Mouse (Mus musculus) granulocyte monocyte progenitor cell, adult 5-6 weeks (primary cell): ENCODE data around the gene Mrps21. TPM values are rescaled to one million over a fixed set of nuclear protein-coding genes. Genes with fewer than 3 reads are reported as not detected.

ENCODE experiments used
- ATAC-seq: replicated peaks from 2 replicates; pipeline ENCODE4 v1.8.0; 2016; ENCODE audit warnings: mild to moderate bottlenecking, moderate TSS enrichment, inconsistent platforms; ENCODE audit not compliant: poor library complexity, severe bottlenecking
- total RNA-seq, 2 experiments: library from RNA; stranded (forward) in 1 of 2; stranded (reverse) in 1 of 2; fragments of 200-712, 200-1000 nt in 1 of 2; fragments of >200 nt in 1 of 2; fragmentation: Nextera tagmentation in 1 of 2; gene quantifications; 2 replicates each; pipeline ENCODE4 v1.2.3; 2014 to 2017

Mrps21 gene
- total RNA-seq, 2 experiments from 2014 or later = 187 to 431 TPM

- no peak for ATAC-seq
Observed at GRCm38 (mm10) chr3:95856115-95856514, 15.2 kb downstream of the Mrps21 start.

GRCm38 (mm10) chr3:95855502-95856089 lies 15.7 kb downstream of the Mrps21 start, which contains the start of gene Prpf3:
Gene Prpf3 (minus strand): TSS chr3:95855885.
- peak; percentile 99 for ATAC-seq

GRCm38 (mm10) chr3:95851317-95851716 lies 20.0 kb downstream of the Mrps21 start:
- ATAC-seq = no peak

- no peak for ATAC-seq
Observed at GRCm38 (mm10) chr3:95850611-95851010, 20.7 kb downstream of the Mrps21 start.

GRCm38 (mm10) chr3:95842503-95843214 lies 28.7 kb downstream of the Mrps21 start:
- no peak for ATAC-seq

- ATAC-seq = no peak
Observed at GRCm38 (mm10) chr3:95839250-95839649, 32.1 kb downstream of the Mrps21 start.

- ATAC-seq = no peak
Observed at GRCm38 (mm10) chr3:95829053-95829452, 42.3 kb downstream of the Mrps21 start.

GRCm38 (mm10) chr3:95826275-95826674 lies 45.0 kb downstream of the Mrps21 start:
- ATAC-seq = no peak

GRCm38 (mm10) chr3:95820046-95821010 lies 51.0 kb downstream of the Mrps21 start:
- ATAC-seq = no peak

- ATAC-seq = peak; percentile 88
Observed at GRCm38 (mm10) chr3:95819351-95819985, 51.9 kb downstream of the Mrps21 start.

GRCm38 (mm10) chr3:95818571-95819288 lies 52.6 kb downstream of the Mrps21 start, which contains the start of gene Rprd2:
Gene Rprd2 (minus strand): TSS chr3:95818863.
- ATAC-seq = peak; percentile 35

- ATAC-seq = peak; percentile 4; the same call in 1 of the 2 replicates
Observed at GRCm38 (mm10) chr3:95818026-95818511, 53.2 kb downstream of the Mrps21 start.

- ATAC-seq = peak; percentile 57
Observed at GRCm38 (mm10) chr3:95816681-95817080, 54.6 kb downstream of the Mrps21 start.

Other genes starting within 250 kb of the Mrps21 start
- 44.2 and 44.3 TPM in 2 replicates for gene Ensa, start 246.5 kb downstream of the Mrps21 start, total RNA-seq (2014; fragmentation: Nextera tagmentation)
- gene Ensa, start 246.5 kb downstream of the Mrps21 start, total RNA-seq (2017) = 47.7 and 63.0 TPM in 2 replicates
- gene Mcl1, start 212.7 kb downstream of the Mrps21 start, total RNA-seq (2014; fragmentation: Nextera tagmentation) = 88.5 and 94.4 TPM in 2 replicates
- 123 and 124 TPM in 2 replicates for gene Mcl1, start 212.7 kb downstream of the Mrps21 start, total RNA-seq (2017)
- 0.23 and 1.4 TPM in 2 replicates for gene Adamtsl4, start 183.6 kb downstream of the Mrps21 start, total RNA-seq (2014; fragmentation: Nextera tagmentation)
- 0.17 TPM in 1 of 2 replicates, not detected in the other for gene Adamtsl4, start 183.6 kb downstream of the Mrps21 start, total RNA-seq (2017)
- 5.6 and 10.4 TPM in 2 replicates for gene Ecm1, start 131.9 kb downstream of the Mrps21 start, total RNA-seq (2014; fragmentation: Nextera tagmentation)
- 0.30 TPM in 1 of 2 replicates, not detected in the other for gene Ecm1, start 131.9 kb downstream of the Mrps21 start, total RNA-seq (2017)
- 63.0 and 69.1 TPM in 2 replicates for gene Tars2, start 111.3 kb downstream of the Mrps21 start, total RNA-seq (2014; fragmentation: Nextera tagmentation)
- 47.6 and 53.2 TPM in 2 replicates for gene Tars2, start 111.3 kb downstream of the Mrps21 start, total RNA-seq (2017)
- gene Rprd2, start 52.7 kb downstream of the Mrps21 start, total RNA-seq (2014; fragmentation: Nextera tagmentation) = 56.0 and 56.8 TPM in 2 replicates
- gene Rprd2, start 52.7 kb downstream of the Mrps21 start, total RNA-seq (2017) = 17.5 and 23.8 TPM in 2 replicates
- 49.6 and 60.8 TPM in 2 replicates for gene Prpf3, start 15.6 kb downstream of the Mrps21 start, total RNA-seq (2014; fragmentation: Nextera tagmentation)
- 35.9 and 45.7 TPM in 2 replicates for gene Prpf3, start 15.6 kb downstream of the Mrps21 start, total RNA-seq (2017)
- 2.6 and 4.6 TPM in 2 replicates for gene Ciart, start 10.7 kb upstream of the Mrps21 start, total RNA-seq (2014; fragmentation: Nextera tagmentation)
- 0.90 and 4.0 TPM in 2 replicates for gene Ciart, start 10.7 kb upstream of the Mrps21 start, total RNA-seq (2017)
- gene BC028528, start 20.5 kb upstream of the Mrps21 start, total RNA-seq (2014; fragmentation: Nextera tagmentation) = 36.7 and 51.1 TPM in 2 replicates
- gene BC028528, start 20.5 kb upstream of the Mrps21 start, total RNA-seq (2017) = 57.2 and 65.2 TPM in 2 replicates
- 67.0 and 69.0 TPM in 2 replicates for gene Aph1a, start 22.4 kb upstream of the Mrps21 start, total RNA-seq (2014; fragmentation: Nextera tagmentation)
- 31.8 and 42.8 TPM in 2 replicates for gene Aph1a, start 22.4 kb upstream of the Mrps21 start, total RNA-seq (2017)
- not detected in 2 replicates for gene Car14, start 33.2 kb upstream of the Mrps21 start, total RNA-seq (2014; fragmentation: Nextera tagmentation)
- gene Car14, start 33.2 kb upstream of the Mrps21 start, total RNA-seq (2017) = not detected in 2 replicates
- gene Anp32e, start 57.7 kb upstream of the Mrps21 start, total RNA-seq (2014; fragmentation: Nextera tagmentation) = 159 and 191 TPM in 2 replicates
- 445 and 523 TPM in 2 replicates for gene Anp32e, start 57.7 kb upstream of the Mrps21 start, total RNA-seq (2017)
- gene Plekho1, start 124.5 kb upstream of the Mrps21 start, total RNA-seq (2014; fragmentation: Nextera tagmentation) = 45.7 and 59.7 TPM in 2 replicates
- gene Plekho1, start 124.5 kb upstream of the Mrps21 start, total RNA-seq (2017) = 30.2 and 31.3 TPM in 2 replicates
- 16.8 and 56.2 TPM in 2 replicates for gene Vps45, start 186.9 kb upstream of the Mrps21 start, total RNA-seq (2014; fragmentation: Nextera tagmentation)
- 13.1 and 13.6 TPM in 2 replicates for gene Vps45, start 186.9 kb upstream of the Mrps21 start, total RNA-seq (2017)
- gene Otud7b, start 233.0 kb upstream of the Mrps21 start, total RNA-seq (2014; fragmentation: Nextera tagmentation) = 3.4 and 6.1 TPM in 2 replicates
- gene Otud7b, start 233.0 kb upstream of the Mrps21 start, total RNA-seq (2017) = 8.8 and 12.5 TPM in 2 replicates